Mouse (Mus musculus) bone marrow, adult 2 months (tissue): ENCODE data around the gene Smim4.

Source experiments
- CTCF ChIP-seq: fragments of 200-500 bp; IDR thresholded peaks from 2 replicates; pipeline ENCODE4 v1.5.1; 2011; ENCODE audit warnings: low read length, control low read depth; ENCODE audit not compliant: control insufficient read depth, insufficient read depth
- POLR2A ChIP-seq: fragments of 200-500 bp; IDR thresholded peaks from 2 replicates; pipeline ENCODE4 v1.6.1; 2011; ENCODE audit warnings: low read depth, mild to moderate bottlenecking, control low read depth, low read length, borderline replicate concordance; ENCODE audit not compliant: control insufficient read depth

DNA sequence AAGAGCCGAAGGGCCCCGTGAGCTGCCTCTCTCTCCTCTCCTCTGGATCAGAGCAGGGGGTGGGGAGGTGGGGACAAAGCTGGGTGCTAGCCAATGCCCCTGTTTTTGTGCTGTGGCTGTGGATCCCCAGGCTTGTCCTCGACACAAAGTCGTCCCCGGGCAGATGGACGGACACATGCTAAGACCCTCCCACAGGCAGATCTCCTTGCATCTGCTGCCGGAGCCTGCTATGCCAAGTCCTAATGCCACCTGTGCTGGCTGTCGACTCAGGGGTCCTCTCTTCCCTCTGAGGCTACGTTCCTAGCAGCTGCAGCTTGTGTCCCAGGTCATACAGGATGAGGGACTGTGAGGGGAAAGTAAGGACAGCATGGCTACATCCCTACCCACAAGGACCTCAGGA is 38.1 kb upstream of the Smim4 start:
- no peak for TF ChIP-seq POLR2A
- TF ChIP-seq CTCF: no peak
